Mouse (Mus musculus) liver, adult (tissue): ENCODE results near the gene Gm20388.

Experiments
- GATA4 ChIP-seq: IDR thresholded peaks from 2 replicates; pipeline ENCODE4 v1.6.1; 2014; ENCODE audit warnings: mild to moderate bottlenecking, low read length; ENCODE audit not compliant: insufficient replicate concordance

Gene Gm20388

DNA sequence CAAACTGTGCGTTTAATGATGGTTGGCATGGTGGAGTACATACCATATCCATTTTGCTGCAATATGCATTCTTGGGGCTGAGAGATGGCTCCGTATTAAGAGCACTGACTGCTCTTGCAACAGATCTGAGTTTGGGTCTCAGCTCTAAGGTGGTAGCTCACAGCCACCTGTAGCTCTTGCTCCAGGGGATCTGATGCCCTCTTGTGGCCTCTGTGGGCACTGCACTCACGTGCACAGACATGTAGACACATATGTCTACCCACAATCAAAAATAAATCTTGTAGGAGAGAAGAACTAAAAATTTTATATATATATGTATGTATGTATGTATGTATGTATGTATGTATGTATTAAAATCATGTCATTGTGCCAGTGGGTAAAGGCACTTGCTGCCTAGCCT, 1307.8 kb downstream of the Gm20388 start:
- no peak for TF ChIP-seq GATA4

DNA sequence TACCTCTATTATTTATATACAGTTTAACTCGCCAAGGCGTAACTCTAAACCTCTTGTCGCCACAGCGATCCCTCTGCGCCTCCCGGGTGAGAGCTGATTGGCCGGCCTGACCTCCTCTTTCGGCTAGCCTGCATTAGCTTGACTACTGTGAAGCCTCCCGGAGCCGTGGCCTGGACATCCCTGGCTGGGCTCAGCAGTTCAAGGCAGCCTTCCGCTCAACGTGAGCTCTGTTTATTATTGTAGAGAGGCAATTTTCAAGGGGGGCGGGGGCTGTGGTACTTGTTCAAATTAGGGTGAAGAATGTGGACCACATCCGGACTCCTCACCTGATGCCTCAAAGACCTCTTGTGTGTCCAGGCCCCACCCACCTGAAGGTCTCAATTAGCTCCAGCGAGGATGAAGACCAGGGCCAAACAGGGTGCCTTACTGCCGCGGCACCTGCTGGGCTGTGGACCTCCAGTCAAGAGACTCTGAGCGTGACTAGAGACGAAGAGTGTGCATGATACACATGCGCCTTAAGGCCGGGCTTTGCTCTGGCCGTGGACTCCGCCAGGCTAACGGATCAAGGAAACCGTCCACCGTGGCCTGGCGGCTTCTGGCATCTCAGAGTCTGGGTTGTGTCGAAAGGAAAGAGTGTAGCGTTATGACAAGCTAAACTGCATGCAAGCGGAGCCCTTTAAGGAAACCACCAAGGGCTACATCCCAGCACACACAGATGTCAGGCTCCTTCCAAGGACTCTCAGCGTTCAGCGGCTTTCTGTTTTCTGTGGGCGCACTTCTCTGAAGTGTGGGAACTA, 1309.7 kb downstream of the Gm20388 start:
- TF ChIP-seq GATA4, result no peak

DNA sequence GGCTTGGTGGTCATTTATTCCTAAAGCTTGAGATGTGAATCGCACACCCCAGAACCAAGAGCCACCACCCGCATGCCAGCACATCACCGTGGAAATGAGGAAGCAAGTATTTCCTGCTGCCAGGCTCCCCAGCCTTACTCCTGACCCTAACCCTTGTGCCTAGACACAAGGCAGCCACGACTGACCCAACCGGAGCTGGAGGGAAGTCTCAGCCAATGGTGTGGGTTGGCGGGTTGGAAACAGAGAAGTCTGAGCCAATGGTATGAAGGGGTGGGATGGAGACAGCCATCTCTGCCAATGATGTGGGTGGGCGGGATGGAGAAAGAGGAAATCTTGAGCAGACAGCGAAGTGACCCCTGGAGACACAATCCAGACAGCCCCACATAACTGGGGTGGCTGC, 1314.1 kb downstream of the Gm20388 start:
- no peak for TF ChIP-seq GATA4

DNA sequence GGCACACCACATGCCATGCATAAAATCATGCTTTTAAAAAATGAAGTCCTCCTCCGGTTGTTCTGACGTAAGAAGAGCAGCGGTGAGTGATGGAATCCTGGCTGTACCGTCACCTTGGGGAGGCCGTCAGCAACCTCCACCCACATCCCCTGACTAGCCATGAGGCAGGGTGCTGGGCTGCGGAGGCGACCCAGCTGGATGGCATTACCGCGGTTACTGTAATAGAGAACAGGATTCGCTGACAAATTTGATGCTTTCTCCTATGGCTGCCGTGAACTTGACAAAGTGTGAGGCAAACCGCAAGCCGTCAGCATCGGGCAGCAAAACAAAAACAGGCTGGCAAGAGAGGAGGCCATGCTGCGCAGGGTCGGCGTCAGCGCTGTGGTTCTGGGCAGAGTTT, 1317.1 kb downstream of the Gm20388 start:
- TF ChIP-seq GATA4, result no peak

DNA sequence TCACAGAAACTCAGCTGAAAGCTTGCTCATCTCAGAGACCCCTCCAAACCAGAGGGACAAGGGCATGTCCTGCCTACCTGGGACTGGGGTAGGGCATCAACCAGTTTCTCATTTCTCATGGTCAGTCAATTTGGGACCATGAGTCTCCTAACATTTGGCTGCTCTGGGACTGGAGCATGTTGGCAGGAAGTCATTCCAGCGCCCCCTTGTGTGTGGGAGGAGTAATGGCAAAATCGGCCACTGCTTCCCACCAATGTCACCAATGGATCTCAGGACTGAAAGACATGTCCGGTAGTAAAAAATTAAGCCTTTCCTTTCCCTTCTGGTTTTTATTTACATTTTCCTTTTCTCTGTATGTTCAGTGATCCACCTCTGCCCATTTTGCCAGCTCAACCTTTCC, 1318.3 kb downstream of the Gm20388 start:
- no peak for TF ChIP-seq GATA4

DNA sequence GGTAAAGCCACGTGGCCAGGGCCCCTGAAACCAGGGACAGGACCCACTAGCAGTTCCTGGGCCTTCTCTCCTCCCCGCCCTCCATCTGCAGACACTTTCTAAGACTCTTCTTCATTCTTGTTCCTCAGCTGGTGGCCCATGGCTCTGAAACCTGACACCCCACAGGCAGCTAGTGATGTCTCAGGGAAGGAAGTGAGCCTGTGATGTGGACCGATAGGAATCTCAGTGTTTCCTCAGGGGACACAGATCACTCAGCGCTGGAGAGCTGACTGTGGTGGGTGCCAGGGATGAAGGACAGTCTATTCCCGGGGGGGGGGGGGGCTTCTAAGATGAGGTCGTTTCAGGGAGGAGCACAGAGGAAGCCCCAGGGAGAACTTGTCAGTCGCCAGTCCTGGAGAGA, 1318.9 kb downstream of the Gm20388 start:
- no peak for TF ChIP-seq GATA4

DNA sequence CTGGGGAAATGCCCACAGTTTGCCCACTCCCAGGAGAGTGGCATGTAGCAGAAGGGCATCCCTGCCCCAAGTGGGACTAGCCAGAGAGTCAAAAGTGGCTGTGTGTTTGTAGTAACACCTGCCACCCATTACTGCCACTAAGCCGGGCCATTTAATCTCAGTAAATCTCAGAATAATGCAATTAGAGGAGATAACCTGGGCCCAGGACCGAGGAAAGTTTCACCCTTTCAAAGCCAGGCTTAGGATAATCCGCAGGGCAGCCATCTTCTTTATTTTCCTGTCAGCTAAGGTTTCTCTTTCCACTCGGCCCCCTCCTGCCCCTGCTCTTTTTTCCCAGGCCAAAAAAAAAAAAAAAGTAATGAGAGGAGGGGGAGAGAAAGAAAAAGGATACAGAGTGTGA, 1322.6 kb downstream of the Gm20388 start:
- TF ChIP-seq GATA4, result no peak

DNA sequence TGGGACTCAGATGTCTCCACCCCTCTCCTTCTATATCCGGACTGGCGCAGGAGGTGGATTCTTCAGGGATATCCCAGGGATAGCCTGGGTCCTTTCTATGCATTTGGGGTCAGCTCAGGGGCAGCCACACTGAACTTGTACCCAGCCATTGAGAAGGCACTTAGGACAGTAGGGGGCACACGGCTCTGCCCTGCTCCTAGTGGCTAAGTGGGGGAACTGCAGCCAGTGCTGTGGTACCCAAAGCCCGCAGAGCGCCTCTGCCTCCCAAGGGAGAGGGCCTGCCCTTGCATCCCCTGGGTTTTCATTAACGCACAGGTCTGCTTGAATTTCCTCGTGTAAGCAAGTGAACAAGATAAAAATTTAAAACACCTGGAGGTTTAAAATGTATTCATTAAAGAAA, 1324.3 kb downstream of the Gm20388 start:
- TF ChIP-seq GATA4, result no peak

DNA sequence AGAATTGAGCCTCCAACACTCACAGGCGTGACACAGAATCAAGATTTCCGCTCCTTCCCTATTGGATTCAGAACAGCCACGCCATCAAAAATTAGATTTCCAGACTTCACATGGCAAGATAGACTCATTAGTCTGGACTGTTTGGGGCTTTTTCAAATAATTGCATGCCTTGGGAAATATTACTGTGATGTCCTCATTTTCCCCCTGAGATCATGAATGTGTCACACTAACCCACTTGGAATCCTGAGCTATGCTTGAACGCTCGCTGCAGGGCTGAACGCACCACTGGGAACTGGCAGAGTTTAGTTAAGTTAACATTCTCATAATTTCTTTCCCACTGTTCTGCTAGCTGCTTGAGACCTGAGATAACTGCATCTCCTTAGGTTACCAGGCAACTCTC, 1329.0 kb downstream of the Gm20388 start:
- TF ChIP-seq GATA4, result no peak

DNA sequence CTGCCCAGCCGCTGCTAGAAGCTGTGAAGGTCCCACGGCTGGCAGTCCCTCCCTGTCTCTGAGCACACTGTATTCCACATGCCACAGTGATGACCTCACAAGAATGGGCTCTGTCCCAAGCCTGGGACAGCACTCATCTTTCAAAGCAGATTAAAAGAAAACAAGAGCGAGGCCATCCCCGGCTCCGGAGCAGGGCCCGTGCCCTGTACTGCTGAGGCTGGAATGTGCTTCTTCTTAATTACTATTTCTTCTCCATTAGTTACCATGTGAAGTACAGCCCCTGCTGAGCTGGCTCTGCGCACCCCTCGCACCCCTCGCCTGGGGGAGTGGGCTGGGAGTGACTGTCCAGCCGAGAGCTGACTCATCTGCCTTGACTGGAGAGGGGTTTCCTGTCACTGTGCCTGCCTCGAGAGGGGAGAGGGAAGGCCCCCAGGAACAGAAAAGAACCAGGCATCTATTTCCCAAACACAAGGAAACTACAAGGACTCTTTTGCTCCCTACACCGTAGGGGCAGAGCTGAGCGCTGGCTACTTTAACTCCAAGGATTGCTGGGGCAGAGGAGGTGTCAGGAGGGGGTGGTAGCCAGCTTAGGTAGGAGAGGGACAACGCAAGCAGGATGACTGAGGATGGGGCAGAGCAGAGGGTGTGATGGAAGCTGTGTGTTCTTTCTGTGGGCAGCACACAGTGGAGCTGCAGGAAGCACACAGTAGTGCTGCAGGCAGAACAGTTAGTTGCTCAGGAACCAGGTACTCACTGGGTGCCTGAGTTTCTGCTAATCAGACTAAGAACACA, 1331.3 kb downstream of the Gm20388 start:
- TF ChIP-seq GATA4, result no peak

DNA sequence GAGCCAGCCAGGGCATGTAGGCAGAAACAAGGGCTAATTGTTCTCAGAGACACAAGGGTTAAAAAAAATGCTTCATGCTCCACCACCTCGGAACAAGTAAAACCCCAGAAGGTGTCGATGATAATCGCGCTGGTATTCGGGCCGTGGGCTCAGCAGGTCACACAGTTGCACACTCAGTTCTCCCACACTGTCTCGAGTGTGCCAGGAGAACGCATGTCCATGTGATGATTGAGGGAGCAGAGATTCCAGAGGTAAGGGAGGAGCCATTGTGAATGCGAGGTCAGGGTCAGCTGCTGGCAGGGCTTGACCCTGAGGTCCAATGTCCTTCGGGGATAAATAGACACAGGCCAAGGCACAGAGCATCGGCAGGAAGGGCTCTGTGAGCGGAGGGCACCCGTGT, 1332.0 kb downstream of the Gm20388 start:
- no peak for TF ChIP-seq GATA4

DNA sequence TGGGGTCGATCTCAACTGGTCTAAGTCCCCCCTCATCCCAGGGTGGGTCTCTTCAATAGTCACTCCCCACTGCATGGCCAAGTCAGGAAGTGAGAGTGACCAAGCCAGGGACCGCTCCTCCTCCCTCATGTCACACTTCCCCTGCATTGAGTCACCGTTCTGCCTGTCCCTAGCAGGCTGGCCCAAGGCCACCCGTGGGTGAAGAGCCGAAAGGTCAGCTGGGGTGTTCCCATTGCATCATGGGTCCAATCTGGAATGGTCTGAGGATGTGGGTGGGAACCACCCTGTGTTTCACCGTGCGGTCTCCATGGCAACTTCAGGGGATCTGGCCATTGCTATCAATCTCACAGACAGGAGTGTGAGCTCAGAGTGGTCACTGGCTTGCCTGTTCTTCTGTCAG, 1338.2 kb downstream of the Gm20388 start:
- no peak for TF ChIP-seq GATA4

DNA sequence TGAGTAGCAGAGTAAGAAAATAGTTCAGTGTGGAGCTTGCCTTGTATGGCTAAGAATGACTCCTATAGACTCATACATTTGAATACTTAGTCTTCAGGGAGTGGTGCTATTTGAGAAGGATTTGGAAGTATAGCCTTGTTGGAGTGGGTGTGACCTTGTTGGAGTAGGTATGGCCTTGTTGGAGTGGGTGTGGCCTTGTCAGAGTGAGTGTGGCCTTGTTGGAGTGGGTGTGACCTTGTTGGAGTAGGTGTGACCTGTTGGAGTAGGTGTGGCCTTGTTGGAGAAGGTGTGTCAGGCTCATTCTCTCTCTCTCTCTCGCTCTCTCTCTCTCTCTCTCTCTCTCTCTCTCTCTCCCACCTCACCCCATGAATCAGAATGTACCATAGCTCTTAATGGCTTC, 1338.8 kb downstream of the Gm20388 start:
- TF ChIP-seq GATA4, result no peak

DNA sequence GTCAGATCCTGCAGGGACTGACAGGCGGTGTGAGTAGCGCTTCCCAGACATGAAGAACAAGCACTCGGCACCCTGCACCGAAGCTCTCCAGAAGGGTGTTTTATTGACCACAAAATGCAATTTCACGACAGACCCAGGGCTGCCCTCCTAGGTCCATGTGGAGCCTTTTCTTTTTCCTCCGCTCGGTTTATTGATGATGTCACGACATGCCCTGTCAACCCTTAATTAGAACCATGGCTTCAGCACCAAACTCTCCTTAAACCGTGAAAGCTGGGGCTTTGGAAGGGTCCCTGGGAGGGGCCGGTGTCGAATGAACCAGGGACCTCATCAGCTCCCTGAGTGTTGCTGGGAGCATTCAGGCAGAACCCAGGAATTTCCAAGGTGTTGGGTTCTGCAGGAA, 1340.4 kb downstream of the Gm20388 start:
- TF ChIP-seq GATA4, result no peak

DNA sequence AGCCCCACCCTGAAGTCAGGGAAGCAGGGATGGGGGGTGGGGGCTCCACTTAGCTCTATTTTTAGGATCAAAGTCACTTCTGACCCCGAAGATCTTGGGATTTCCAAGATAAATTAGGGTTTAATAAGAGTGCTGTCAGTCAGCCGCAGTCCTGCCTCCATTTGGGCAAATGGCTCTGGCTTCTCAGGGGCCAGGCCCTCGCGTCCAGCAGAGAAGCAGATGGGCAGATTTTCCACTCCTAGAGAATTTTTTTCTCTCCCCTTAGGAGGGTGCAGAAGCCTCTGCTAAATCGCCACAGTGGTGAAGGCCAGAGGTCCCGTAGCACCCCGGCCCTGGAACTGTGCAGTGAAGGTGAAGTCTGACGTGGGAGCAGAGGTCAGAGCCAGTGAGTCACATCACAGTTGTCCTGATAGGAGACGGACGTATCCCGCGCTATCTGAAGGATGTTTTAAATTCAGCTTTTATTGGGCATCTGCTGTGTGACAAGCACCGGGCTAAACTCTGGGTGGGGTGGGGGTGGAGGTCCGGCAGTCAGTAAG, 1345.2 kb downstream of the Gm20388 start:
- TF ChIP-seq GATA4, result no peak

DNA sequence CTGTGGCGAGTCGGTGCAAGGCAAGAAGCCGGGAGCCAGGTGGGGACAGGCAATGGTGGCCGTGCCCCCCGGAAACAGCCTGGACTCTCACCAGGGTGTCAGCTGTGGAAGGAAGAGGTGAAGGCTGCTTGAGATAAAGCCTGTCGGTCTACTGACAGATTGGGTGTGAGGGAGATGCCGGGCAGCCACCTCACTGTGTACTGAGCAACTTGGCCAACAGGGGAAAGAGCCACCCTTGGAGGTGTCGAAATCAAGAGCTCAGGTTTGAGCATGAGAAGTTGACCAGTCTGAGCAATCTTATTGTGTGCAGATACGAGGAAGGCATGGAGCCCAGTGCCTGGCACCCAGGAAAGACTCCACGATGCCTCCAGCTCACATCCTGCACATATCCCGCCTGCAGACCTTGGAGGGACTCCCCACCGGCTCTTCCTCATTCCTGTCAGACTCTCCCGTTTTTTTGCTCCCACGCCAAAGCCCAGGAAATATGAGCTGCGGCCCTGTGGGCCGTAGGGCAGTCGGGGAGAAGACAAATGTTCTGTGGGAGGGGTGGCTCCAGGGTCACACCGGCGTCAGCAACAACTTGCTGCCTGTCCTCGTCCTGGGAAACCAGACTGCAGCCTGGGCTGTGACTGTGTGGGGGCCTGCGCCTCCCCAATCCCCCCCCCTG, 1347.6 kb downstream of the Gm20388 start:
- TF ChIP-seq GATA4, result no peak
